Mouse (Mus musculus): ENCODE data around the gene Ripor1. TPM values are rescaled to one million over a fixed set of nuclear protein-coding genes. Genes with fewer than 3 reads are reported as not detected.
A peak's percentile ranks its signal among the peaks of the same experiment; 100 is the strongest.

Ripor1 gene
- total RNA-seq, 2 experiments from 2014 or later = 82.8 to 92.6 TPM

DNA sequence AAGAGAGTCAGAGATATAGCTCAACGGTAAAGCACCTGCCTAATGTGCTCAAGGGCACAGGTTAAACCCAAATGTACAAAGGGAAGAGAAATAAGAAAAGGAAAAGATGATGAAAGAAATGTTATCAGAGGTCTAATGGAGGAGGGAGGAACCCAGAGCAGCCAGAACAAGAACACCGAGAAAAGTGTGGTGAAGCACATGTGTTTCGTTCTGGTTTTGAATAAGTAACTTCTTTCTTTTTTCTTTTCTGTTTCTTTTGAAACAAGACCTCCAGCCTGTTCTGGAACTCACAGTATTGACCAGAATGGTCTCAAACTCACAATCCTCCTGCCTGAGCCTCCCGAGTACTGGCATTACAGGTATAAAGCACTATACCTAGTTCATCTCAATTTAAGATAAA, 24.3 kb downstream of the Ripor1 start:
- no peak for DNase-seq

DNA sequence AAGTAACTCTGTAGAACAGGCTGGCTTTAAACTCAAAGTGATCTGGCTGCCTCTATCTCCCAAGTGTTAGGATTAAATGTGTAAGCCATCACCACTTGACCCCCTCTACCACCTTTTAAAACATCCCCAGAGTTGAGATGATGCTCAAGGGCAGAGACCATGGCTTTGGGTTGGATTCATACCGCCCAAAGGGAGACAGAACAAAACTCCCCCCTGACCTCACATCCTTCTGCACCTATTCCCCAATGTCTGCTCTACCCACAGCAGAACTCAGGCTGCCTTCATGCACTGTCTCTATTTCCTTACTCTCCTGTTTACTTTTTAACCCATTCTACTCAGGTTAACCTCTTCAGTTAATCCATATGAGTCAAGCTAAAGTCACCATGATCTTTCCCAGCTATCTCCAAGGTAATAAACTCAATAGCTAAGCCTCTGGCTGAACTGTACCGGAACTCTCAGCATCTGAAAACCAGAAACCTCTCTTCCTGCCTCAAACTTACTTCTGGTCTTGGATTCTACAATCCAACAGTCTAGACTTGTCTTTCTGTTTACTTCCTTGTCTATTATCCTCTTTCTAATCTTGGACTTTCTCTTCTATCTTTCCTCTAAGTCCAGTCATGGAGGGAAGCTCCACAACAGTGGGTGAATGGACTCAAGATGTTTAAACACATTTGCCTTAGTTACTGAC, 29.9 kb downstream of the Ripor1 start:
- DNase-seq = no peak

DNA sequence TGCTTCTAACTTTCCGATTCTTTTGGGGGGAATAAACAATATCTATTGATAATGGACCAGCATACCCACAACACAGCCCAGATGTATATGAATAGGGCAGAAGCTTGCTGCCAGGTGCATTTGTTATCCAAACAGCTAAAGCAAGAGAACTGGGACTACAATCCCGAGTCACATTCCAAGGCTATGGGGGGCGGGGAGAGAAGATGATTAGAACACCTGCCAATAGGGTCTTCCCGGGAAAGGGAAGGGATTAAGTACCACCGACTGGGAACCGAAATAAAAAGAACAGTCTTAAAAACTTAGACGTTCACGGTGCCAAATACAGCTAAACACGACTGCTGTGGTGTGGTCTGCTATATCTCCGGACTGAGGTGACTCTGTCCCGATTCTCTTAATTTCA, 30.4 kb downstream of the Ripor1 start:
- no peak for DNase-seq

DNA sequence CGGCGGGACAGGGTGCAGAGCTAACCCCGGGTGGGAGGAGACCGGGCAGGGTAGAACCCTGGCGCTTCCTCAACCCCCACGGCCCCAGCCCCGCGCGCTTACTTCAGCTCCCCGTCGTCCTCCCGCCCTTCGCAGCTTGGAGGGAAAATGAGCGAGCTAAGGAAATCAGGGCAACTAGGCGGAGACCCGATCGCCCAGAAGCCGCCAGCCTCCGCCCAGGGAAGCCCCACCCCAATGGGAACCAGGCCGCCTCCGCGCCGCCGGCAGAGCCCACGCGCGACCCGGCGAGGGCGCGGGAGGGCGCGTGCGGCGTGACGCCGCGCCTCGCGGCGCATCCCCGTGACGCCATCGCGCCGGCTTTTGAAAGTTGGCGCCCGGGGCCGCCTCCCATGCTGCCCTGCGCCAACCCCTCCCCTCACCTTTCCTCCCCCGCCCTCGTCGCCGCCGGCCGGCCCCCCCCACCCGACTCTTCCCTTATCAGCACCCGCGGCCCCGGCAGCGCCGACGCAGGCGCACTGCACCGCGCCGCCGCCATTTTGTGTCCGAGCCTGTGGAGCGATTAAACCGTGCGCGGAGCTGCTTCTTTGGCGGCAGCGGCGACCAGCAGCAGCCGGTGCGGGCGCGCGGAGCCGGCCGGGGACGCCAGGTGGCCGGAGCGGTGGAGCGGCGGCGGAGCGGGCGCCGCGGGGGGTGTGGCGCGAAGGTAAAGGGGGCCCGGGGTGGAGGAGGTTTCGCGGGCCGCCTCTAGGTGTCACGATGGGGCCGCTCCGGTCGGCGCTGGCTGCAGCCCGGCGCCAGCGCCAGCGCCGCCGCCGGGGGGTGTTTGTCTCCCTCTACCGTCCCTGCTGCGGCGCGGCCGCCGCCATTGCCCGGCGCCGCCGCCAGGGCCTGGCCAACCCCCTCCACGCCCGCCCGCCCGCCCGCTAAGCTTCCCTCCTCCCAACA, 31.2 kb downstream of the Ripor1 start, which contains the start of gene Ctcf:
Gene Ctcf (plus strand): TSS at position 551 of the 945 bp plus-strand sequence.
- peak; percentile 88 to 89 for DNase-seq

DNA sequence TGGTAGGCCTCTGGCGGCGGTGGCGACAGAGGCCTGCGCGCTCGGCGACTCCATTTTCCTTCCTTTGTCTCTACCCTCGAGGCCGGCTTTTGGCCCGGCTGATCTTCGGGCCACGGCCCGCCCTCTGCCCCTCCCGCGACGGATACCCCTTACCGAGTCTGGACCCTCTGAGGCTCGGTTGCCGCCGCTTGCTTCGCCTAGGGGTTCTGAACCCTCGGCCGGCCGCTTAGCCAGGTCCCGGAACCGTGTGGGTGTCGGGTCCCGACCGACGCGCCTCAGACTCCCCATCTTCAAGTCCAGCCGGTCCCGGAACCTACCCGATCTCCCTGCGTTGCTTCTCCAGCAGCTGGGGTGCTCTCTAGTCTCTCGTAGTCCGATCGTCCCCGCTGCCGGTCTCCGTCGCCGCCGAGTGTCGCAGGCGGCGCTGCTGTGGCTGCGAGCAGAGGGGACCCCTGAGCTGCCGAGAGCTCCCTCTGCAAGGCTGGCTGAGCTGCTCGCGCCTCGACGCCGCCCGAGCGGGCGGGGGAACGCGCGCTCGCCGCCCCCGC, 32.0 kb downstream of the Ripor1 start, which contains the start of gene Agrp:
Gene Agrp (minus strand): TSS at position 431 of the 548 bp plus-strand sequence.
- DNase-seq = peak; percentile 57 to 62

DNA sequence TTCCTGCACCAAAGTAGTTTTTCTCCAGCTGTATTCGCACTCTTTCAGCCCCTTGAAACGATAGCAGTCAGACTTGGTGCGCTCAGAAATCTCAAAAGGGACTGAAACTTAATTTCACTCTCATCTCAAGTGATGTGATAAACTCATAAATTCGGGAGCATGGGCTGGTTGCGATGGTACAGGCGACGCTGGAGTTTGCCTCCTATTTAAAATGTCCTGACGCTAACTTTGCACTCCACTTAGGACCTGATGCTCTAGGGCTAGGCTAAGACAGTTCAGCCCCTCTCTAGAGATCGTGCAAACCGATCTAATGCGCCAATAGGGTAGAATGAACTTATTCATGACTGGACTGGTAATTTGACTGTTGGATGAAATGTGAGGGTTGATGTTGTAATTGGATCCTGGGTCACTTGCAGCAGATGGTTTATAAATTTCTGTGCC, 32.6 kb downstream of the Ripor1 start:
- no peak for DNase-seq

DNA sequence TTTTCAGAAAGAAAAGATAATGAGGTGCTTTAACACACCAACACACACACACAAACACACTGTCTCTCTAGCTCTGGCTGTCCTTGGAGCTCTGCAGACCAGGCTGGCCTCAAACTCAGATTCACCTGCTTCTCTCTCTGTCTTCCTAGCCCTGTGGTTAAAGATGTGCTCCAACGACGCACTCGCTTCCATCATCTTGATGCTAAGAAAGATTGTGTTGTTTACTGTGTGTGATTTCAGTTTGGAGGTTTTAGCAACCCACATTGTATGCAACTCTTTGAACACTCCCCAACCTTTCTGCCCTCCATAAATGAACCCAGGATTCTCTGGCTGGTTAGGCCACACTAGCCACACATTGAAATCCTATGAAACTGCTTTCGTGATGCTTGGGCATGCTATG, 33.5 kb downstream of the Ripor1 start:
- no peak for DNase-seq

DNA sequence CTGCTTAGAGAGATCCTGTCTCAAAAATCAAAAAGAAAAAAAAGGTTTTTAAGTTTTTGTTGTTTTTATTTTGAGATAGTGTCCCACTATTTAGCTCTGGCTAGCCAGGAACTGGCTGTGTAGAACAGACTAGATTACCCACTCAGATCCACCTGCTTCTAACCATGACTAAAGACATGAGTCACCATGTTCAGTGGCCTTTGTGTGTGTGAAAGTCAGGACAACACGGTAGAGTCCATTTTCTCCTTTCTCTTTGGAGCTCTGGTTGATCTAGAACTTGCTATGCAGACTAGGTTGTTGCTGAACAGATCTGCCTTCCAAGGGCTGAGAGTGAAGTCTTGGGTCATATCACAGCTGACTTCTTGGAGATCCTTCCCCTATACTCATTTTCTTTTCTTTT, 34.8 kb downstream of the Ripor1 start:
- no peak for DNase-seq

DNA sequence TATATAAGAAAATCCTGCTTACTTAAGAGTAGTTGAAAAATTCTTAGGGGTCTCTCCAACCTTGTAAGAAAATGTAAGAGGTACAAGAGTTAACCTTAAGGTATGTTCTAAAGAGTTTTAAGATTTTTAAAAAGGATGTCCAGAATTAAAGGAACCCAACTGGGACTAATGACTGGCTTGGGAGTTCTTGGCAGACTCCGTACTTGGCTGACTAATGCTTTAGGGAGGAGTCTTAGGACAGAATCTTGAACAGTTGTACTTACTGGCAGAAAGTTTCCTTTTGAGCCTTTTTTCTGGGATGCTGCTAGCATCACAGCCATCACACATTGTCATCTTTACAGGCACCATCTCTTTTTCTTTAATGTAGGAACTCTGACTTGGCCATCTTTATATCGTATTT, 35.5 kb downstream of the Ripor1 start:
- DNase-seq = no peak

DNA sequence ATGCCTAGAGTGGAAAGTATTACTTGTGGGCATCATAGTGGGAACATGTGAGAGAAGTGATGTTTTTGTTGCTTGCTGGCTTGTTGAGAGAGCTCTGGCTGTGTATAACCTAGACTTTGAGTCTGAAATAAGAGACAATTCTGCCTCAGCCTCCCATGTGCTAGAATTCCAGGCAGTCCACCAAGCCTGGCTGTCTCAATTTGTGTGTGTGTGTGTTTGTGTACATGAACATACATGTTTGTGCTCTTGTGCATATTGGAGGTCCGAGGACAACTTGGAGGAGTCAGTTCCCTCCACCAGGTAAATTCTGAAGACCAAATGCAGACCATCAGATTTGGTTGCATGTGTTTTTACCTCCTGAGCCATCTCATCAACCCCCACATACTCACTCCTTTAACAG, 40.1 kb downstream of the Ripor1 start:
- no peak for DNase-seq

DNA sequence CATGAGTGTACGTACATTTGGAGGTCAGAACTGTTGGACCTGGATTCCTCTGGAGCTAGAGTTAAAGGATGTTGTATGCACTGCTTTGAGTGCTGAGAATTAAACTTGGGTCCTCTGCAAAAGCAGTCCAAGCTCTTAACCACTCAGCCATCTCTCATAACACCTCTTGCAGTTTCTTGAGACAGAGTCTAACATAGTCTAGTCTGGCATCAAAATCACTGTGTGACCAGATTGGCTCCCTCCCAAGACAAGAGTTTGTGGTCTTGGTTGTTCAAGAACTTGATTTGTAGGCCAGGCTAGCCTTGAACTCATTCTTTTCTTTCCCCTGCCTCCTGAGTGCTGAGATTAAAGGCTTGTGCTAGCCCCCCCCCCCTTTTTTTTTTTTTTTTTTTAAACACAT, 43.9 kb downstream of the Ripor1 start:
- DNase-seq = no peak

DNA sequence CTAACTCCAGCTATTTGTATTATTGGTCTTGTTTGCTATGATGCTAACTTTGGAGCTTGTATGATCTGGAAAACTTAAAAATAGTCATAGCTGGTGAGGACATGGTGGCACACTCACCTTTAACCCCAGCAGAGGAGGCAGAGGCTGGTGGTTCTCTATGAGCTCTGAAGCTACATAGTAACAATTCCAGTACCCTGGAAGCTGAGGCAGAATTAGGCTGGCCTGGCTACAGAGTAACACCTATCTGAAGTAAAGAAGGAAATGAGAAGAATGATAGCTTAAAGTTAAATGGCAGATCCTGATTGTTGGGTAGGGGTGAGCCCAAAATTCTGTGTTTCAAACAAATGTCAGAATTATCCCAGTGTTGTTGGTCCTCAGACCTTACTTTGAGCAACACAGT, 52.6 kb downstream of the Ripor1 start:
- DNase-seq = no peak

DNA sequence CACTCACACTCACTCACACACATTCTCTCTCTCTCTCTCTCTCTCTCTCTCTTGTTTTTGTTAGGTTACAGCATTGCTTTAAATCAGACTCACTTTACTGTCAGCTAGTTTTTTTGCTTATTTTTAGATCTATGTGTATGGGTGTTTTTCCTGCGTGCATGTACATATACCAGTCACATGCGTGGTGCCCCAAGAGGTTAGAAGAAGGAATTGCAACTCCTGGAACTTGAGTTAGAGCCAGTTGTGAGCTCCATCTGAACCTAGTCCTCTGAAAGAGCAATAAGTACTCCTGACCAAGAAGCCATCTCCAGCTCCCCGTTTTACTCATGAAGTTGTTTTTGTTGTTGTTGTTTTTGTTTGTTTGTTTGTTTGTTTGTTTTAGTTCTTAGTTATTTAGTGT, 56.1 kb downstream of the Ripor1 start:
- DNase-seq = no peak

Small RNA genes lying within 50 kb of the gene (microRNA-seq; reads per million reads assigned to microRNA genes)
- 0.42 to 0.90 reads per million in 2 experiments for gene Mir1966

Other genes with a start within 250 kb of the Ripor1 start
- 1 to 10 TPM; 1.2 to 2.1 TPM for gene Plekhg4, start 232.0 kb upstream of the Ripor1 start, total RNA-seq (2021)
- not detected for gene Kctd19, start 191.8 kb upstream of the Ripor1 start, total RNA-seq (2021)
- under 1 TPM; 0.27 to 0.81 TPM for gene Lrrc36, start 191.7 kb upstream of the Ripor1 start, total RNA-seq (2021)
- 10 to 100 TPM; 31.9 TPM for gene Tppp3, start 133.7 kb upstream of the Ripor1 start, total RNA-seq (2021)
- 10 to 100 TPM; 32.8 to 37.6 TPM for gene Zdhhc1, start 108.4 kb upstream of the Ripor1 start, total RNA-seq (2021)
- not detected for gene Hsd11b2, start 86.5 kb upstream of the Ripor1 start, total RNA-seq (2021)
- 100 to 1,000 TPM; 288 to 305 TPM for gene Atp6v0d1, start 39.2 kb upstream of the Ripor1 start, total RNA-seq (2021)
- 10 to 100 TPM; 73.6 to 80.1 TPM for gene Ctcf, start 31.3 kb downstream of the Ripor1 start, total RNA-seq (2021)
- gene Agrp, start 32.1 kb downstream of the Ripor1 start, total RNA-seq (2021) = not detected
- gene Carmil2, start 81.0 kb downstream of the Ripor1 start, total RNA-seq (2021) = 10 to 100 TPM; 69.3 to 72.7 TPM
- gene Acd, start 95.8 kb downstream of the Ripor1 start, total RNA-seq (2021) = 10 to 100 TPM; 37.1 to 38.7 TPM
- gene Pard6a, start 95.9 kb downstream of the Ripor1 start, total RNA-seq (2021) = 10 to 100 TPM; 29.1 to 36.3 TPM
- not detected for gene 4933405L10Rik, start 102.4 kb downstream of the Ripor1 start, total RNA-seq (2021)
- 1 to 10 TPM; 9.0 to 9.4 TPM for gene Enkd1, start 103.0 kb downstream of the Ripor1 start, total RNA-seq (2021)
- gene Gfod2, start 153.4 kb downstream of the Ripor1 start, total RNA-seq (2021) = 10 to 100 TPM; 21.9 to 22.5 TPM
- gene Ranbp10, start 222.1 kb downstream of the Ripor1 start, total RNA-seq (2021) = 10 to 100 TPM; 24.4 to 27.6 TPM
- under 1 TPM in 1 of 2 experiments, not detected in 1; 0.22 TPM for gene Tsnaxip1, start 222.5 kb downstream of the Ripor1 start, total RNA-seq (2021)
- gene Cenpt, start 248.0 kb downstream of the Ripor1 start, total RNA-seq (2021) = 10 to 100 TPM; 14.2 to 15.2 TPM
- 10 to 100 TPM; 42.2 to 42.3 TPM for gene Thap11, start 249.9 kb downstream of the Ripor1 start, total RNA-seq (2021)